Mouse (Mus musculus): ENCODE results near the gene Grm4.

Gene Grm4

GRCm38 (mm10) chr17:27521303-27521702 is at the start of gene Grm4:
Gene Grm4 (minus strand): TSS chr17:27521403.
- DNase-seq (ENCODE audit: low read depth, low spot score) = no peak

DNA sequence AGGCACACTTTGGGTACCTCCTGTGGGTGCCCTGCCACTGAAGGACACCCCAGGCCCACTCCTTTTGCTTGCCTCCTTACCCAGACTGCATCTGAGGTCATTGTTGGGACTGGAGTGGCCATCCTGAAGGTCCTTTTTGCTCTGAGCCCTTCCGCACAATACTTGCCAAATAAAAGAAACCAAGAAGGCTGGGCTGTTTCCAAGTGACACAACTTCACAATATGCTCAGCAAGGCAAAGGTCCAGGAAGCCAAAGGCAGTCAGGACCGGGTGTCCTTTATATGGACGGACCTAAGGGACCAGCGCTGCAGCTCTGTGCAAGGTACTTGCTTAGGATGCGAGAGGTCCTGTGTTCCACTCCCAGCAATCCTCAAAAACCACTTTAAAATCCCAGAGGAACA is 47.0 kb upstream of the Grm4 start:
- DNase-seq (ENCODE audit: low read depth, low spot score) = no peak

DNA sequence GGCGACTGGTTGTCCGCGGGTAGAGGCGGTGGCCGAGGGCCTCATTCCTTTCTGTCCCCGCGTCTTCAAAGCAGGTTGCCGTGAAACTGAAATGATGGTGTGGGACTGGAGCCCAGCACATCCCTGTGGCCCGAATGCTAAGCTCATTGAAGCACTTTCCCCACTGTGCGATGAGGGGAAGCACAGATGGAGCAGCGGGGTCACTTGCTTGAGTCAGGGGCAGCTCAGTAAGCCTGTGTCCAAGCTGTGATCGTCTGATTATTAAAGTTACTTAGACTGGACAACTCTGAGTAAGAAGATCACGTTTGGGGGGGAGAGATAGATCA is 44.7 kb upstream of the Grm4 start:
- no peak for DNase-seq (ENCODE audit: low read depth, low spot score)

GRCm38 (mm10) chr17:27565163-27565941 is 44.1 kb upstream of the Grm4 start, which contains the start of gene AI413582:
Gene AI413582 (minus strand): TSS chr17:27565756.
- DNase-seq (ENCODE audit: low read depth, low spot score) = peak; percentile 96

DNA sequence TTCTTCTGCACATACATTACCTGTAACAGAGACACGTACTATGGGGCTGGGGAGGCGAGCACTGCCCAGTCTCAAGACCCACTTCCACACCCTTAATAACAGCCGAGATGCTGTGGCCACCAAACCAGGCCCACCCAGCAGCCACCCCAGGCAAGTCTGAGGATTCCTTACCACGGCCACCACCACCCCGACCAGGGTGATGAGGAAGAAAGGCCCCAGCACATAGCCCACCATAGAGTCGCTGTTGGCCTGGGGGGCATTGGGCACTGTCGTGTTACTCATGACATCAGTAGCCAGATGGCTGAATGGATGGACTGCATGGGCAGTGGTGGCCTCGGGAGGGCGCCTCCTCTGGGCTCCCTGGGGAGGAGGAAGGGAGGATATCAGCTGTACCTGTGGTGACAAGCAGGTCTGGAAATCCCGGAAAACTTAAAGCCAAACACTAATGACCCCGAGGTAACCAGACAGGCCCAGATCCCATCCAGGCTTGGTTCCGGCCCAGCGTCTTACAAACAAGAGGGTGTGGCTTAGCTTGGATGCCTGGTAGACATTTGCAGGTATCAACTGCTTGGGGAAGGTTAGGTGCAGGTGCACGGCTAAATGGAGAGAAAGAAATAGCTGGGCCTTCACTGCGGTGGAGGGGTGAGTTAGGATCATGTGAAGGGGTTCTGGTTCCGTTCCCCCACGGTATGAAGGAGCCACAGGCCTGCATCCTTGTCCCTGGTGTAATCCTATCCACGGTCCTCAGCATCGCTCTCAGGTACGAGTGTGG is 43.4 kb upstream of the Grm4 start:
- peak; percentile 48 for DNase-seq (ENCODE audit: low read depth, low spot score)

DNA sequence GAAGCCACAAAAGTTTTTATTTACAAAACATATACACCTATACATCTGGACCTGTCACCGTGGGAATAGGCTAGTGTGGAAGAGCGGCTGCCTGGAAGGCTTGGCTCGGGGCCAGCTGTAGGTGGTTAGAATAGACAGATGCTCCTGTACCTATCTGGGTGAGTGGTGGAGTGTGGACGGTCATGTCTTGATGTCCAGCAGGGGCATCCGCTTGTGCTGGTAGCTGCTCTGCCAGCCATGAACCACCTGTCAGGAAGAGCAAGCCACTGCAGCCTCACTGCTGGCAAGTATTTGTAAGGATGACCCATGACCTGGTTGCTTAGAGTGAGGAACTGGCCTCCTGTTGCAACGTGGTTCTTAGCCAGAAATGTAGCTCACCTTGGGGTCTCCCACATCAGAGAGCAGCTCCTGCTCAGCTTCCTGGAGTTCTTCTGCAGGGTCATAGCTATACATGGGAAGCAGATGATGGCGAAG is 42.6 kb upstream of the Grm4 start:
- DNase-seq (ENCODE audit: low read depth, low spot score) = no peak

DNA sequence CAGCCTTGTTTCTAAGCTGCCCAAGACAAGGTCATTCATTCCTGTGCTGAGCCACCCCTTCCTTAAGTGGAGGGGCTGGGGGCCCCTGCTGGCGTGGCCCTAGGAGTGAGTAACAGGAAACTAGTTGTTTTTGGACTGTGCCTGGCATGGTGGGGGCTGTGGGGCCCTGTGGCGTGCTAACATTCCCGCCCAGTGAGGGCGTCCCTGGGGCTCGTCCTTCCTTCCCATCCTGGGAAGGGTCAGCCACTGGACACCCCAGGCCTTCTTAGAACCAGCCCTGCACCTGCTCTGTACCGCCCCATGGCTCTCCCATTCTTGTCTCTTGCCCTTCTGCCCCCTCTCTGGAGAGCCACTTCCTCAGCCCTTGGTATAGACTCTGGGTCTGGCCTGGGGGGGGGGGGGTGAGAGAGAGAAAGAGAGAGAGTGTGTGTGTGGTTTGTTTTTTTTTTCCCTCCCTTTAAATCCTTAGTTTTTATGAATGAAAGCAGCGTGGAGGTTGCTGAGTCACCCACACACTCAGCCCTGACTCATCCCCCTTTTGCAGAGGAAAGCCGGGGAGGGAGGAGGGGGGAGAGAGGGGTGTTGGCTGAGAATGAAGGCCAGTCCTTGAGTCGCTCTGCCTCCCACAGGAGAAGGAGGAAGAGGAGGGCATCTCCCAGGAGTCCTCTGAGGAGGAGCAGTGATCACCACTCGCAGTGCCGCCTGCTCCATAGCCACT is 40.8 kb upstream of the Grm4 start:
- DNase-seq (ENCODE audit: low read depth, low spot score) = peak; percentile 22

- DNase-seq (ENCODE audit: low read depth, low spot score) = no peak
These were observed 39.8 kb upstream of the Grm4 start for GRCm38 (mm10) chr17:27560926-27561480.

DNA sequence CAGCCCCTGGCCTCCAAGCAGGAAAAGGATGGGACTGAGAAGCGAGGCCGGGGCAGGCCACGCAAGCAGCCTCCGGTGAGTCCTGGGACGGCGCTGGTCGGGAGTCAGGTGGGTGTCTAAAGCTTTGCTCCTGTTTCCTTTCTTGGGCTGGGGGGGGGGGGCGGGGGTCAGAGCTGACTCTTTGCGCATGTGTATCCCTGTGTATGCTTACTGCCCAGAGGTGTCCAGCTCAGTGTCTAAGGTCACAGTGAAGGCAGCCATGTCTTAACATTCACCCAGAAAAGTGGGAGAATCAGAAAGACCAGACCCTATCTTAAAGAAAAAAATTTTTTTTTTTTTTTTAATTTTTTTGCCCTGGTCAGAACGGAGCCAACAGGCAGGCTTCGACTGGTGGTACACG is 38.4 kb upstream of the Grm4 start:
- DNase-seq (ENCODE audit: low read depth, low spot score) = no peak

- DNase-seq (ENCODE audit: low read depth, low spot score) = no peak
These were observed 37.6 kb upstream of the Grm4 start for GRCm38 (mm10) chr17:27558845-27559244.

GRCm38 (mm10) chr17:27557927-27558661 is 36.9 kb upstream of the Grm4 start:
- no peak for DNase-seq (ENCODE audit: low read depth, low spot score)

- peak; percentile 84 for DNase-seq (ENCODE audit: low read depth, low spot score)
These were observed 36.2 kb upstream of the Grm4 start for GRCm38 (mm10) chr17:27557181-27557926.

- peak; percentile 96 for DNase-seq (ENCODE audit: low read depth, low spot score)
These were observed 35.3 kb upstream of the Grm4 start, which contains the start of gene Hmga1 for GRCm38 (mm10) chr17:27556315-27557011. Gene Hmga1 (plus strand): TSS chr17:27556497.

DNA sequence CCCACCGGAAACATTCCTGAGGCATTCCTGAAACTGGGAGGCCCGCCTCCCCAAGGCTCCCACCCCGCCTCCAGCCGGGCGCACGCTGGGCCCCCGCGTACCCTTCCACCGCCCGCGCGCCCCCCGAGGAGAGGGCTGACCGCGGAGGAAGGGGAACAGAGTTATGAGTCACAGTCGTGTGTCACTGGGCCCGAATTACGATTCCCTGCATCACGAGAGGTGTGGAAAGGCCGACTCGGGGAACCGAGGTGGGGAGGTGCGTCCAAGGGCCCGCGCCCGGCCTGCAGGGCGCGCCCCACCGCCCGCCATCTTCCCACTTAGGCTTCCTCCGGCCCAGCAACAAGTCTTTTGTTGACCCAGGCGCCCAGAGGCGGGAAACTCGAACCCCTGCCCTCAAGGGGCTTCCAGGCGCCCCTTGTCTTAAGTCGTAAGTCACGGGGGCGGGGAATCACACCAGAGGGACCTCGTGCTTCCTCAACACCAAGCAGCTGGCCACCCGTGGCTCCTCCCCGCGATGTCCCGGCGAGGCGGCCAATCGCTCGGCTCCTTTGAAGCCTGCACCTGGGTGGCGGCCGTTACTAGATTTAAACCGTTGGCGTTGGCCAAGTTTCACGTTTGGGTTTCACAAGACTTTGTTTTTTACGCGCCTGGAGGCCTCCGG is 34.4 kb upstream of the Grm4 start:
- DNase-seq (ENCODE audit: low read depth, low spot score) = peak; percentile 84

DNA sequence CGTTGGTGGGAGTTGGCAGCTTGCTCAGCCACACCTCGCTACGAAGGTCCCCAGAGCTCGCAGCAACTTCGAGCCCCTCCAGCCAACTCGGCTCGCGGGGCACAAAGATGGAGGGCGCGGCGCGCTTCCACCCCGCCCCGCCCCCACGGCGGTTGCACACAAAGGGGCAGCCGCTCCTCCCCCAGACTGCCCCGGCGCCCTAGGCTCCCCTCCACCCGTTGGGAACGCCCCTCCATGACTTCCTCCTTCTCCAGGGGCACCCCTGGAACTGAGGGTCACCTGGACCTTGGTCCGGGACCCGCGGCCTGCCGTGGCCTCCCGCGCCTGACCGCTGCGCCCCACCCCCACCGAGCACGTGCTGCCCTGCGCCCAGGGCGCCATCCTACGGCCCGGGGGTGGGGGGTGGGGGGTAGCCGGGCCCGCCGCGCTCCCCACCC is 33.9 kb upstream of the Grm4 start:
- DNase-seq (ENCODE audit: low read depth, low spot score) = peak; percentile 60

- no peak for DNase-seq (ENCODE audit: low read depth, low spot score)
These were observed 33.1 kb upstream of the Grm4 start for GRCm38 (mm10) chr17:27554062-27554960.

- no peak for DNase-seq (ENCODE audit: low read depth, low spot score)
These were observed 31.3 kb upstream of the Grm4 start for GRCm38 (mm10) chr17:27552215-27553201.
